Mouse (Mus musculus): ENCODE measurements at regions not wholly inside any gene's neighbourhood (a gene's known extent, or its start where the extent isn't known, plus 50 kb on each side); places are given as distances from the start of the nearest gene placed in this dataset.

GRCm38 (mm10) chr14:101381943-101382342, 181.8 kb upstream of the Prr30 start:
- TF ChIP-seq CTCF (IDR thresholded peaks at IDR 0.05; ENCODE audit: low read depth, low read length) (no peak), POLR2A (IDR thresholded peaks at IDR 0.05; ENCODE audit: borderline replicate concordance, low read depth, low read length) (no peak)

Measured in bone marrow macrophage, adult 2 months (primary cell).